Comparison of ENCODE assay signal across 22 mouse cellular contexts in the genomic region with DNA sequence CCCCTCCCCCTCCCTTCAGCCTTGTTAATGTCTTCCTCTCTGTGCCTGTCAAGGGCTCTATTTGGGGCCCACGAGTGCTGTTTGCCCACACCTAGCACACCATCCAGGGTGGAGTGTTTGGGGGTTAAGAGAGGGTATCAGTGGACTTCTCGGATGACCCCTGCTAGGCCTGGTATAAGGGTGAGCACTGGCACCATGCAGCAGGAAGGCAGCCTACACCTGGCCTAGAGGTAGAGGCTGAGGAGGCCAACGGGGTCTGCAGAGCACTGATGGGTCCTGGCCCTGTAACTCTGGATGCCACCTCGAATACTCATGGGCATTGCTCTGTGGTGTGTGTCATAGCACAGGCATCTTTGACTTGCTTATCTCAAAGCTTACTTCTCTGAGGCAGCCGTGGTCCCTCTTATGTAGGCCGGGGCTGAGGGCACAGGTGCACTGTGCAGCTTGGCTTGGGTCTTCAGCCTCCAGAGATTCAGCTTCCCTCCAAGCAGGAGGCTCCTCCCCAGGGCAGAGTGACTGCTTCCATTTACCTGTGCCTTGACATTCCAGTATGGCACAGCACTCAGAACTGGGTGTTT. TPM values are rescaled to one million over a fixed set of nuclear protein-coding genes. Genes with fewer than 3 reads are reported as not detected.
A peak's percentile ranks its signal among the peaks of the same experiment; 100 is the strongest.
DNase-seq lines count a peak whose midpoint lies in the region; ATAC-seq and TF ChIP-seq lines count a peak whose summit lies in the region.
"Had no signal": no experiment of that assay in that cellular context is flagged by ENCODE, and none has a peak within 500 bp of the region (broad histone marks: within the 10 kb centered on the region; RNA-seq: fewer than 3 reads in every experiment).

No protein-coding gene starts in this region.

- no peak overlapping the region for H3K4me3 ChIP-seq in heart, embryonic 16.5 days (ENCODE audit: low read length)
- no peak overlapping the region for H3K4me3 ChIP-seq in heart, embryonic 12.5 days
- H3K4me3 ChIP-seq in midbrain, embryonic 10.5 days, result no peak overlapping the region
- H3K4me3 ChIP-seq in midbrain, postnatal 0 days (ENCODE audit: low read depth, low read length), result no peak overlapping the region
- no peak overlapping the region for H3K4me3 ChIP-seq in embryonic facial prominence, embryonic 10.5 days
- H3K4me3 ChIP-seq in small intestine, adult 2 months (ENCODE audit: low read depth, low read length), result no peak overlapping the region
- H3K4me3 ChIP-seq: embryonic facial prominence, embryonic 12.5 days; hindbrain, embryonic 15.5 days; intestine, embryonic 15.5 days; left cerebral cortex, adult 2 months; limb, embryonic 15.5 days; midbrain, embryonic 12.5 days had no signal

- peaks cover 25% of the 10 kb centered on the region for H3K4me1 ChIP-seq in heart, embryonic 16.5 days (ENCODE audit: control insufficient read depth, insufficient read depth, low read length)
- peaks cover 48% of the 10 kb centered on the region for H3K4me1 ChIP-seq in heart, embryonic 12.5 days (replicated peaks)
- peaks cover 59% of the 10 kb centered on the region for H3K4me1 ChIP-seq in midbrain, embryonic 10.5 days
- peaks cover 2% of the 10 kb centered on the region; the same call in 1 of the 2 replicates for H3K4me1 ChIP-seq in midbrain, postnatal 0 days (ENCODE audit: insufficient read depth, low read length)
- H3K4me1 ChIP-seq in embryonic facial prominence, embryonic 10.5 days, result peaks cover 67% of the 10 kb centered on the region
- peaks cover 4% of the 10 kb centered on the region; the same call in 1 of the 2 replicates for H3K4me1 ChIP-seq in small intestine, adult 2 months (ENCODE audit: control insufficient read depth, insufficient read depth, insufficient read length, low read length)

- no peaks in the 10 kb centered on the region for H3K27me3 ChIP-seq in heart, embryonic 16.5 days (ENCODE audit: control insufficient read depth, insufficient read depth, low read length)
- H3K27me3 ChIP-seq in heart, embryonic 12.5 days (replicated peaks), result no peaks in the 10 kb centered on the region
- H3K27me3 ChIP-seq in midbrain, embryonic 10.5 days (ENCODE audit: low read depth, poor library complexity, severe bottlenecking), result no peaks in the 10 kb centered on the region
- no peaks in the 10 kb centered on the region for H3K27me3 ChIP-seq in midbrain, postnatal 0 days (ENCODE audit: insufficient read depth, low read length)
- no peaks in the 10 kb centered on the region for H3K27me3 ChIP-seq in embryonic facial prominence, embryonic 10.5 days (replicated peaks; ENCODE audit: low read depth, poor library complexity, severe bottlenecking)
- H3K27me3 ChIP-seq in small intestine, adult 2 months (ENCODE audit: control insufficient read depth, insufficient read depth, low read length), result no peaks in the 10 kb centered on the region
- H3K27me3 ChIP-seq: embryonic facial prominence, embryonic 12.5 days; hindbrain, embryonic 15.5 days; intestine, embryonic 15.5 days; midbrain, embryonic 12.5 days had no signal

- peaks cover 22% of the 10 kb centered on the region for H3K36me3 ChIP-seq in heart, embryonic 16.5 days (ENCODE audit: control insufficient read depth, insufficient read depth)
- H3K36me3 ChIP-seq in heart, embryonic 12.5 days, result peaks cover 62% of the 10 kb centered on the region
- peaks cover 61% of the 10 kb centered on the region for H3K36me3 ChIP-seq in midbrain, embryonic 10.5 days
- H3K36me3 ChIP-seq in midbrain, postnatal 0 days (ENCODE audit: insufficient read depth, low read length), result peaks cover 28% of the 10 kb centered on the region
- peaks cover 65% of the 10 kb centered on the region for H3K36me3 ChIP-seq in embryonic facial prominence, embryonic 10.5 days (replicated peaks)
- peaks cover 45% of the 10 kb centered on the region for H3K36me3 ChIP-seq in small intestine, adult 2 months (ENCODE audit: control insufficient read depth, insufficient read depth, low read length)

- 57% methylated on average over 6 of the region's 6 CpGs for WGBS in heart, embryonic 16.5 days
- WGBS in heart, embryonic 12.5 days, result 75% methylated on average over 6 of the region's 6 CpGs
- WGBS in midbrain, embryonic 10.5 days, result 93% methylated on average over 6 of the region's 6 CpGs
- 90% methylated on average over 6 of the region's 6 CpGs for WGBS in midbrain, postnatal 0 days
- WGBS in embryonic facial prominence, embryonic 10.5 days, result 89% methylated on average over 6 of the region's 6 CpGs
- 89% methylated on average over 6 of the region's 6 CpGs for WGBS in small intestine, adult 2 months

- H3K9me3 ChIP-seq in heart, embryonic 16.5 days (replicated peaks; ENCODE audit: control insufficient read depth, low read length), result no peaks in the 10 kb centered on the region
- no peaks in the 10 kb centered on the region for H3K9me3 ChIP-seq in heart, embryonic 12.5 days (replicated peaks)
- no peaks in the 10 kb centered on the region for H3K9me3 ChIP-seq in midbrain, embryonic 10.5 days (replicated peaks)
- H3K9me3 ChIP-seq in midbrain, postnatal 0 days (ENCODE audit: low read length), result no peaks in the 10 kb centered on the region
- H3K9me3 ChIP-seq in embryonic facial prominence, embryonic 10.5 days, result no peaks in the 10 kb centered on the region
- H3K9me3 ChIP-seq: embryonic facial prominence, embryonic 12.5 days; hindbrain, embryonic 15.5 days; intestine, embryonic 15.5 days; limb, embryonic 15.5 days; midbrain, embryonic 12.5 days had no signal

- H3K4me2 ChIP-seq in heart, embryonic 16.5 days (ENCODE audit: low read depth, low read length), result no peak overlapping the region
- no peak overlapping the region for H3K4me2 ChIP-seq in heart, embryonic 12.5 days
- H3K4me2 ChIP-seq in midbrain, postnatal 0 days (ENCODE audit: low read depth, low read length, poor library complexity, severe bottlenecking), result no peak overlapping the region
- H3K4me2 ChIP-seq: embryonic facial prominence, embryonic 12.5 days; hindbrain, embryonic 15.5 days; intestine, embryonic 15.5 days; limb, embryonic 15.5 days; lung, embryonic 14.5 days; midbrain, embryonic 12.5 days had no signal

- no peak for TF ChIP-seq CTCF in midbrain, postnatal 0 days (IDR thresholded peaks at IDR 0.05)
- no peak for TF ChIP-seq CTCF in small intestine, adult 2 months (IDR thresholded peaks at IDR 0.05; ENCODE audit: extremely low read depth, insufficient read length, insufficient replicate concordance, low read depth, low read length)

- no peak for ATAC-seq in heart, embryonic 16.5 days (replicated peaks; ENCODE audit: extremely low read depth, insufficient read depth, low FRiP score)
- no peak for ATAC-seq in heart, embryonic 12.5 days (ENCODE audit: insufficient number of reproducible peaks, low FRiP score)
- no peak for ATAC-seq in midbrain, postnatal 0 days (ENCODE audit: low FRiP score)

- H3K9ac ChIP-seq in heart, embryonic 16.5 days (ENCODE audit: low read length), result peak overlapping the region; percentile 27; the same call in 1 of the 2 replicates
- no peak overlapping the region for H3K9ac ChIP-seq in heart, embryonic 12.5 days
- H3K9ac ChIP-seq in midbrain, postnatal 0 days (replicated peaks; ENCODE audit: low read length, poor library complexity, severe bottlenecking), result no peak overlapping the region
- H3K9ac ChIP-seq: embryonic facial prominence, embryonic 12.5 days; hindbrain, embryonic 15.5 days; intestine, embryonic 15.5 days; limb, embryonic 15.5 days; liver, embryonic 14.5 days; lung, embryonic 14.5 days; midbrain, embryonic 12.5 days had no signal

- no peak overlapping the region for H3K27ac ChIP-seq in heart, embryonic 16.5 days (ENCODE audit: low read length)
- H3K27ac ChIP-seq in heart, embryonic 12.5 days (ENCODE audit: poor library complexity, severe bottlenecking), result no peak overlapping the region
- H3K27ac ChIP-seq in midbrain, embryonic 10.5 days (replicated peaks), result 0 out of 2 replicates have a peak overlapping the region, but pooled peaks have one; percentile 23
- H3K27ac ChIP-seq in midbrain, postnatal 0 days (ENCODE audit: low read depth, low read length), result no peak overlapping the region
- H3K27ac ChIP-seq in embryonic facial prominence, embryonic 10.5 days (replicated peaks), result peak overlapping the region; percentile 52; the same call in 1 of the 2 replicates
- peak overlapping the region; percentile 38 for H3K27ac ChIP-seq in small intestine, adult 2 months (ENCODE audit: insufficient read depth, low read depth, low read length)
- H3K27ac ChIP-seq: embryonic facial prominence, embryonic 12.5 days; hindbrain, embryonic 15.5 days; intestine, embryonic 15.5 days; left cerebral cortex, adult 2 months; limb, embryonic 15.5 days; liver, embryonic 14.5 days; midbrain, embryonic 12.5 days had no signal

- no peak for TF ChIP-seq POLR2A in small intestine, adult 2 months (IDR thresholded peaks at IDR 0.05; ENCODE audit: low read depth, low read length)

- no peak for DNase-seq in midbrain, embryonic 10.5 days (ENCODE audit: low spot score)
- no peak for DNase-seq in midbrain, postnatal 0 days (ENCODE audit: low spot score)
- no peak for DNase-seq in embryonic facial prominence, embryonic 10.5 days (ENCODE audit: low spot score)
- no peak for DNase-seq in urinary bladder, postnatal 4 days (ENCODE audit: low spot score in 2 of 2)
- DNase-seq: cerebellum, adult 18-20 months; cerebellum, postnatal 14 days; kidney, adult 8-10 months; kidney, postnatal 10 days; lung, embryonic 14.5 days; lung, postnatal 4 days; right cerebral cortex, adult 18-20 months had no signal

RNA-seq across cellular contexts. Expression of gene Parvb, which starts 18.6 kb away (rescaled TPM):
- 13.2 and 15.5 TPM in 2 replicates for polyA plus RNA-seq in heart, embryonic 16.5 days (2015; fragmentation: Nextera tagmentation; extraction: Ambion mirVana)
- 13.5 and 13.8 TPM in 2 replicates for polyA plus RNA-seq in heart, embryonic 12.5 days (2016; fragmentation: Nextera tagmentation; extraction: Ambion mirVana)
- 7.4 and 8.4 TPM in 2 replicates for polyA plus RNA-seq in midbrain, embryonic 10.5 days (2016; fragmentation: Nextera tagmentation; extraction: Ambion mirVana)
- total RNA-seq in midbrain, postnatal 0 days (2014; rRNA removed), result 9.6 and 14.0 TPM in 2 replicates
- 4.3 and 5.8 TPM in 2 replicates for polyA plus RNA-seq in midbrain, postnatal 0 days (2015; fragmentation: Nextera tagmentation; extraction: Ambion mirVana)
- polyA plus RNA-seq in embryonic facial prominence, embryonic 10.5 days (2016; fragmentation: Nextera tagmentation; extraction: Ambion mirVana), result 7.1 and 8.4 TPM in 2 replicates
- polyA plus RNA-seq in small intestine, adult 2 months (2012; rRNA removed), result 1.4 and 2.9 TPM in 2 replicates

RNA-seq across cellular contexts. Expression of gene Samm50, which starts 21.2 kb away (rescaled TPM):
- 139 and 159 TPM in 2 replicates for polyA plus RNA-seq in heart, embryonic 16.5 days (2015; fragmentation: Nextera tagmentation; extraction: Ambion mirVana)
- 122 and 125 TPM in 2 replicates for polyA plus RNA-seq in heart, embryonic 12.5 days (2016; fragmentation: Nextera tagmentation; extraction: Ambion mirVana)
- polyA plus RNA-seq in midbrain, embryonic 10.5 days (2016; fragmentation: Nextera tagmentation; extraction: Ambion mirVana), result 108 and 110 TPM in 2 replicates
- total RNA-seq in midbrain, postnatal 0 days (2014; rRNA removed), result 38.9 and 39.7 TPM in 2 replicates
- 88.1 and 90.9 TPM in 2 replicates for polyA plus RNA-seq in midbrain, postnatal 0 days (2015; fragmentation: Nextera tagmentation; extraction: Ambion mirVana)
- polyA plus RNA-seq in embryonic facial prominence, embryonic 10.5 days (2016; fragmentation: Nextera tagmentation; extraction: Ambion mirVana), result 113 TPM in 2 replicates
- 8.6 and 13.1 TPM in 2 replicates for polyA plus RNA-seq in small intestine, adult 2 months (2012; rRNA removed)

RNA-seq across cellular contexts. Expression of gene Pnpla3, which starts 45.6 kb away (rescaled TPM):
- 0.51 and 0.71 TPM in 2 replicates for polyA plus RNA-seq in heart, embryonic 16.5 days (2015; fragmentation: Nextera tagmentation; extraction: Ambion mirVana)
- polyA plus RNA-seq in heart, embryonic 12.5 days (2016; fragmentation: Nextera tagmentation; extraction: Ambion mirVana), result 0.60 and 1.1 TPM in 2 replicates
- polyA plus RNA-seq in midbrain, embryonic 10.5 days (2016; fragmentation: Nextera tagmentation; extraction: Ambion mirVana), result 2.2 and 3.1 TPM in 2 replicates
- 6.9 and 7.3 TPM in 2 replicates for total RNA-seq in midbrain, postnatal 0 days (2014; rRNA removed)
- polyA plus RNA-seq in midbrain, postnatal 0 days (2015; fragmentation: Nextera tagmentation; extraction: Ambion mirVana), result 5.1 and 5.4 TPM in 2 replicates
- polyA plus RNA-seq in embryonic facial prominence, embryonic 10.5 days (2016; fragmentation: Nextera tagmentation; extraction: Ambion mirVana), result 0.89 and 1.5 TPM in 2 replicates
- 0.80 and 2.0 TPM in 2 replicates for polyA plus RNA-seq in small intestine, adult 2 months (2012; rRNA removed)
- total RNA-seq: granulocyte monocyte progenitor cell, adult 5-6 weeks had no signal

Comparison
In these comparisons a context has a peak if more than half of its experiments do, and no peak if none do; other contexts are left out.
1. H3K27ac ChIP-seq: peak in midbrain, embryonic 10.5 days (single experiment), embryonic facial prominence, embryonic 10.5 days (single experiment) and small intestine, adult 2 months (single experiment); none in heart, embryonic 16.5 days (single experiment), heart, embryonic 12.5 days (single experiment) and midbrain, postnatal 0 days (single experiment).